Mouse (Mus musculus) liver, postnatal 0 days (tissue): ENCODE results near the gene Srsf12. TPM values are rescaled to one million over a fixed set of nuclear protein-coding genes. Genes with fewer than 3 reads are reported as not detected.

Experiments used
- ATAC-seq: fragments of 200-750 bp; cut with Nextera tagmentation; 2 replicates; pipeline ENCODE4 v1.8.0; 2017; ENCODE audit warnings: mild to moderate bottlenecking, moderate library complexity
- DNase-seq: peaks from one replicate; pipeline ENCODE4 v3.0.0-alpha.2; 2016
- H3K27ac ChIP-seq: fragments of 300-500 bp; sonication (generic); 2 replicates; pipeline ENCODE4 v1.5.1; 2014; ENCODE audit warnings: antibody characterized with exemption, moderate library complexity, mild to moderate bottlenecking, low read depth
- H3K27me3 ChIP-seq: fragments of 300-500 bp; sonication (generic); 2 replicates; pipeline ENCODE4 v1.6.1; 2014; ENCODE audit warnings: low read length, control low read depth, mixed read lengths; ENCODE audit not compliant: insufficient read depth
- H3K36me3 ChIP-seq: fragments of 300-500 bp; sonication (generic); replicated peaks from 2 replicates; pipeline ENCODE4 v1.6.1; 2014; ENCODE audit warnings: mild to moderate bottlenecking, control low read depth, low read length, moderate library complexity, mixed read lengths; ENCODE audit not compliant: insufficient read depth
- H3K4me1 ChIP-seq: fragments of 300-500 bp; sonication (generic); 2 replicates; pipeline ENCODE4 v1.6.1; 2014; ENCODE audit warnings: antibody characterized with exemption, mild to moderate bottlenecking, control low read depth; ENCODE audit not compliant: insufficient read depth
- H3K4me2 ChIP-seq: fragments of 300-500 bp; sonication (generic); 2 replicates; pipeline ENCODE4 v1.6.1; 2014; ENCODE audit warnings: low read depth, mild to moderate bottlenecking, low read length, moderate library complexity, mixed read lengths
- H3K4me3 ChIP-seq: fragments of 300-500 bp; sonication (generic); 2 replicates; pipeline ENCODE4 v1.5.1; 2014; ENCODE audit warnings: low read depth, low read length
- H3K9ac ChIP-seq: fragments of 300-500 bp; sonication (generic); replicated peaks from 2 replicates; pipeline ENCODE4 v1.6.1; 2014; ENCODE audit warnings: mild to moderate bottlenecking, moderate library complexity
- H3K9me3 ChIP-seq: fragments of 300-500 bp; sonication (generic); 2 replicates; pipeline ENCODE4 v1.6.1; 2016; ENCODE audit warnings: mild to moderate bottlenecking, control low read depth, low read length, mixed read lengths
- CTCF ChIP-seq: sonication (generic); IDR thresholded peaks from 2 replicates; pipeline ENCODE4 v1.5.1; 2016; ENCODE audit warnings: antibody characterized with exemption, low read depth
- EP300 ChIP-seq: IDR thresholded peaks from 2 replicates; pipeline ENCODE4 v1.6.1; 2016; ENCODE audit warnings: antibody characterized with exemption, low read depth, mild to moderate bottlenecking
- WGBS: fragments of 180-500 bp; shearing (Covaris S2); extraction: QIAGEN DNeasy Blood & Tissue Kit; methylation state at CpG from one replicate; pipeline ENCODE4 v1.1.7; 2014; ENCODE audit not compliant: insufficient replicate concordance; 5-methylcytosine and 5-hydroxymethylcytosine counted together
- polyA plus RNA-seq: library from polyadenylated mRNA; unstranded; fragments of >200 nt; fragmentation: Nextera tagmentation; extraction: Ambion mirVana; gene quantifications from 2 replicates; pipeline ENCODE4 v1.2.1, GENCODE M21; 2015

The Srsf12 gene
- polyA plus RNA-seq, 1 experiment from 2014 or later = 0.08 TPM

DNA sequence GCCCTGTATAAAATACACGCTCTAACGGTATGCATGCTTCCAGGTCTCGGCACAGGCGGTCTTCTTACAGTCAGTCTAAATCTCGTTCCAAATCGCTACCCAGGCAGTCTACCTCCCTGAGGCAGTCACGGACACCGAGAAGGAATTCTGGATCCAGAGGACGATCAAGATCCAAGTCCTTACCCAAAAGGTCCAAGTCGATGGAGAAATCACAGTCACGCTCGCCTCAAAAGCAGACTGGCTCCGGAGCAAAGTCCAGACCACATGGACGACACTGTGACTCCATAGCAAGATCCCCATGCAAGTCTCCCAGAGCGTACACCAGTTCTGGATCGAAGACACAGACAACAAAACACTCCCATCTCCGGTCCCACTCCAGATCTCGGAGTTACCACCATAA lies 22.1 kb downstream of the Srsf12 start:
- H3K27ac ChIP-seq = no peak overlapping the region
- no peak for ATAC-seq
- no peaks in the 10 kb centered on the region for H3K4me1 ChIP-seq
- TF ChIP-seq EP300 (no peak), CTCF (no peak)
- no peaks in the 10 kb centered on the region for H3K36me3 ChIP-seq
- H3K4me2 ChIP-seq = no peak overlapping the region
- H3K9me3 ChIP-seq = no peaks in the 10 kb centered on the region
- DNase-seq = no peak
- no peaks in the 10 kb centered on the region for H3K27me3 ChIP-seq
- WGBS = 75% methylated on average over 18 of the region's 18 CpGs
- no peak overlapping the region for H3K9ac ChIP-seq
- no peak overlapping the region for H3K4me3 ChIP-seq

DNA sequence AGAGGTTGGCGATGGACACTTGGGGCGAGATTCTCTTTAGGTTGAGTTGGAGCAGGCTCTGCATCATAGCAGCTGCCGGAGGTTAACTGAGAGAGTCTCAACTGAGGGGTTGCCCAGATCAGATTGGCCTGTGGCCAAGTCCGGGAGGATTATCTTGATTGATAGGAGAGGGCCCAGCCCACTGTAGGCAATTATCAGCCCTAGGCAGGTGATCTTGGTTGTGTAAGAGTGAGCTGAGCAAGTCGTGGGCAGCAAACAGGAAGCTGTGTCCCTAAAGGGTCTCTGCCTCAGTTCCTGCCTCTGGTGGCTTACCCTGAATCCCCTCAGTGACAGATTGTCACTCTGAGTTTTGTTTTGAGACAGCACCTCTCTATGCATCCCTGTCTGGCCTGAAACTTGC lies 33.7 kb downstream of the Srsf12 start:
- WGBS = 44% methylated on average over 5 of the region's 5 CpGs
- no peak overlapping the region for H3K4me2 ChIP-seq
- H3K27me3 ChIP-seq = no peaks in the 10 kb centered on the region
- 0 out of 2 replicates have a peak overlapping the region, but pooled peaks have one; percentile 5 for H3K27ac ChIP-seq
- no peaks in the 10 kb centered on the region for H3K9me3 ChIP-seq
- H3K36me3 ChIP-seq = peaks cover 30% of the 10 kb centered on the region
- no peak overlapping the region for H3K9ac ChIP-seq
- H3K4me3 ChIP-seq = no peak overlapping the region
- DNase-seq = peak; percentile 53
- no peak for TF ChIP-seq EP300
- TF ChIP-seq CTCF = no peak
- no peak for ATAC-seq
- H3K4me1 ChIP-seq = peaks cover 11% of the 10 kb centered on the region

GRCm38 (mm10) chr4:33243016-33243758 lies 34.4 kb downstream of the Srsf12 start:
- H3K9ac ChIP-seq = 0 out of 2 replicates have a peak overlapping the region, but pooled peaks have one; percentile 2
- ATAC-seq = no peak
- no peak for TF ChIP-seq CTCF
- no peak for TF ChIP-seq EP300
- 0 out of 2 replicates have a peak overlapping the region, but pooled peaks have one; percentile 5 for H3K27ac ChIP-seq
- WGBS = 61% methylated on average over 12 of the region's 12 CpGs
- no peak overlapping the region for H3K4me3 ChIP-seq
- no peaks in the 10 kb centered on the region for H3K9me3 ChIP-seq
- no peaks in the 10 kb centered on the region for H3K27me3 ChIP-seq
- peaks cover 30% of the 10 kb centered on the region for H3K36me3 ChIP-seq
- H3K4me1 ChIP-seq = peaks cover 11% of the 10 kb centered on the region
- no peak overlapping the region for H3K4me2 ChIP-seq
- no peak for DNase-seq

DNA sequence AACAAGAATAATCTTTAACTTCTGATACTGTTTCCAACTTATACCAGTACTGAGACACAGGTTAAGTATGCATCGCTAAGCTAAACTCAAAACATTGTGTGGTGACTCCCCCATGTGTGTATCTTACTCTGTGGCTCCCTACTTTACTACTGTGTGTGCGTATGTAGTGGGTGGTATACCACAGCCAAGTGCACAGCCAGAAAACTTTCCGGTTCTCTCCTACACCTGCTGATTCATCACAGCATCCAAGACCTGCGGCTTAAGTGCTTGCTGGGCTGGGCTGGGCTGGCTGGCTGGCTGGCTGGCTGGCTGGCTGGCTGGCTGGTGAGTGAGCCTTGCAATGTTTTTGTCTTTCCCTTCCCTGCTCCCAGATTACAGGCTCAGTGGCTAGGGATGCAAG lies 35.1 kb downstream of the Srsf12 start:
- H3K27ac ChIP-seq = no peak overlapping the region
- ATAC-seq = no peak
- no peaks in the 10 kb centered on the region for H3K9me3 ChIP-seq
- WGBS = 73% methylated on average over 4 of the region's 4 CpGs
- no peak overlapping the region for H3K4me3 ChIP-seq
- DNase-seq = no peak
- peaks cover 12% of the 10 kb centered on the region for H3K4me1 ChIP-seq
- H3K27me3 ChIP-seq = no peaks in the 10 kb centered on the region
- peaks cover 30% of the 10 kb centered on the region for H3K36me3 ChIP-seq
- TF ChIP-seq EP300 = no peak
- no peak for TF ChIP-seq CTCF
- H3K4me2 ChIP-seq = no peak overlapping the region
- H3K9ac ChIP-seq = no peak overlapping the region

DNA sequence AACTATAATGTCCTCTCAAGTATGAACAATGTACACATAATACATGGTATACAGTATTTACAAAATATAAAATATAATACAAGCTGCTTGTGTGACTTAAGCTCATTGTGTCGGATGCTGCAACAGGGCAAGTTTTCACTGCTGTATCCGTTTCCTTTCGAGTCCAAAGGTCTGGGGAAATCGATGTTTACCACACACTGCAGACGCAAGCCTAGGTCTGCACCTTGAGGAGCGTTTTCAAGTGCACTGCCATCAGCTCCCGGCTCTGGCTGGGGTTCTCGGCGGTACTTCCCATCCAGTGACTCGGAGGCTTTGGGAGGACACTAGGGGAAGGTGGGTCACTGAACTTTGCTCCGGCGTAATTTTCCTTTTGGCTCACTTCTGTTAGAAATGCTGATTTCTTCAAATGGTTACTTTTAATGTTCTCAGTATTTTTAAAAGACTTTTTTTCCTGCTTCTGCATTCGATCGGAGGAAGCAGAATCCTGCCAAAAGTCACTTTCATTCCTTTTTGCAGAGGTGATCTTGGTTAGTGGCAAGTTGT lies 37.1 kb downstream of the Srsf12 start:
- peak; percentile 42 for DNase-seq
- H3K9ac ChIP-seq = peak overlapping the region; percentile 16; the same call in 1 of the 2 replicates
- peak overlapping the region; percentile 100 for H3K4me3 ChIP-seq
- peaks cover 30% of the 10 kb centered on the region for H3K36me3 ChIP-seq
- no peak for ATAC-seq
- H3K27me3 ChIP-seq = no peaks in the 10 kb centered on the region
- no peak for TF ChIP-seq CTCF
- no peak for TF ChIP-seq EP300
- WGBS = 53% methylated on average over 14 of the region's 14 CpGs
- H3K9me3 ChIP-seq = no peaks in the 10 kb centered on the region
- peak overlapping the region; percentile 87 for H3K4me2 ChIP-seq
- peak overlapping the region; percentile 100 for H3K27ac ChIP-seq
- peaks cover 20% of the 10 kb centered on the region for H3K4me1 ChIP-seq

DNA sequence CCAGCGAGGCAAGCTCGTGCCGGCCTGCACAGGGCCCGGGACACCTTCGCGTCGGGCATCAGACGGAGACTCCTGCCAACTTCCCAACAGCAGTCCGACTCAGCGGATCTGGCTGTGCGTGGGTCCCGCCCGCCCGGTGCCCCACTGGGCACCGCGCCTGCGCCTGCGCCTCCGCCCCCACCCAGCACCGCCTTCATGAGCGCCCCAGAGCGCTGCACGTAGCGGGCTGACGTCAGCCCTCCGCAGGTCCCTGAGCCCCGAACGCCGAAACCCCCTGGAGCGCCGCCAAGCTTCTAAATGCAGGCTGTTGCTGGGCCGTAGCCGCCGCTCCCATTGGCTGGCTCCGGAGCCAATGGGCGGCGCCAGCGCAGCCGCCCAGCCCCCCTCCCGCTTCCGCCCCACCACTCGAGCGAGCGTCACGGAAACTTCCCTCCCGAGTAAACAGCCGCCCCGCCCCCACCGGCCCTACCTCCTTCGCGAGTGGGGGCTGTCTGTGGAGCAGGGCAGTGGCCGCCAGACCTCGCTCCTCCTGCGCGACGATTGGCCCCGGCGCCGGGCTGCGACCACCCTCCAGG lies 38.8 kb downstream of the Srsf12 start:
- DNase-seq = peak; percentile 100
- Histone ChIP-seq H3K9me3 (no peaks in the 10 kb centered on the region), H3K4me2 (peak overlapping the region; percentile 87), H3K4me3 (peak overlapping the region; percentile 100), H3K27me3 (no peaks in the 10 kb centered on the region), H3K36me3 (peaks cover 30% of the 10 kb centered on the region), H3K9ac (peak overlapping the region; percentile 100), H3K4me1 (peaks cover 17% of the 10 kb centered on the region), H3K27ac (peak overlapping the region; percentile 100)
- ATAC-seq = peak; percentile 85
- TF ChIP-seq EP300 = peak; percentile 52; the same call in 1 of the 2 replicates
- peak; percentile 51 for TF ChIP-seq CTCF
- 2% methylated on average over 51 of the region's 60 CpGs for WGBS
